Comparison of ENCODE assay signal across 26 mouse cellular contexts in genomic region chr1:164712514-164712913, GRCm38 (mm10).
A peak's percentile ranks its signal among the peaks of the same experiment; 100 is the strongest.
DNase-seq lines count a peak whose midpoint lies in the region; ATAC-seq and TF ChIP-seq lines count a peak whose summit lies in the region.
"Had no signal": no experiment of that assay in that cellular context is flagged by ENCODE, and none has a peak within 500 bp of the region (broad histone marks: within the 10 kb centered on the region; RNA-seq: fewer than 3 reads in every experiment).

No protein-coding gene starts in this region.

- H3K4me1 ChIP-seq in kidney, adult 2 months (ENCODE audit: control insufficient read depth, insufficient read depth, low read length), result peaks cover 16% of the 10 kb centered on the region; the same call in 1 of the 2 replicates
- peaks cover 26% of the 10 kb centered on the region for H3K4me1 ChIP-seq in small intestine, adult 2 months (ENCODE audit: control insufficient read depth, insufficient read depth, insufficient read length, low read length)
- no peaks in the 10 kb centered on the region for H3K4me1 ChIP-seq in stomach, embryonic 16.5 days (ENCODE audit: control insufficient read depth, insufficient read depth, low read length)
- H3K4me1 ChIP-seq: forebrain, embryonic 10.5 days; forebrain, embryonic 13.5 days; heart, embryonic 12.5 days; heart, embryonic 15.5 days; hindbrain, embryonic 10.5 days; hindbrain, embryonic 13.5 days had no signal

- ATAC-seq in stomach, embryonic 16.5 days (ENCODE audit: insufficient read depth, low FRiP score), result peak; percentile 38; the same call in 1 of the 2 replicates
- ATAC-seq: forebrain, embryonic 13.5 days; forebrain, embryonic 16.5 days; hindbrain, embryonic 16.5 days had no signal

- no peaks in the 10 kb centered on the region for H3K27me3 ChIP-seq in kidney, adult 2 months (replicated peaks; ENCODE audit: control insufficient read depth, insufficient read depth, low read length)
- no peaks in the 10 kb centered on the region for H3K27me3 ChIP-seq in small intestine, adult 2 months (ENCODE audit: control insufficient read depth, insufficient read depth, low read length)
- H3K27me3 ChIP-seq in stomach, embryonic 16.5 days (ENCODE audit: control insufficient read depth, insufficient read depth, low read length), result no peaks in the 10 kb centered on the region
- H3K27me3 ChIP-seq: forebrain, embryonic 13.5 days; heart, embryonic 12.5 days; heart, embryonic 15.5 days; hindbrain, embryonic 13.5 days had no signal

- H3K36me3 ChIP-seq in kidney, adult 2 months (ENCODE audit: control insufficient read depth, insufficient read depth, low read length), result no peaks in the 10 kb centered on the region; the same call in 1 of the 2 replicates
- no peaks in the 10 kb centered on the region for H3K36me3 ChIP-seq in small intestine, adult 2 months (ENCODE audit: control insufficient read depth, insufficient read depth, low read length)
- H3K36me3 ChIP-seq in stomach, embryonic 16.5 days (ENCODE audit: control insufficient read depth, insufficient read depth, low read length), result no peaks in the 10 kb centered on the region
- H3K36me3 ChIP-seq: forebrain, embryonic 10.5 days; heart, embryonic 12.5 days; heart, embryonic 15.5 days; hindbrain, embryonic 10.5 days; hindbrain, embryonic 13.5 days had no signal

- DNase-seq in kidney, adult 2 months, result no peak
- no peak for DNase-seq in kidney, postnatal 4 days
- no peak for DNase-seq in gastrocnemius, postnatal 14 days
- DNase-seq in gastrocnemius, adult 2 months, result no peak
- DNase-seq in embryo, embryonic 9.5 days (ENCODE audit: extremely low spot score), result no peak
- no peak for DNase-seq in right cerebral cortex, postnatal 4 days
- DNase-seq: adrenal gland, postnatal 14 days; cerebellum, adult 11 months; cerebellum, adult 2 months; cerebellum, adult 9-11 months; cerebellum, postnatal 25 days; embryo, embryonic 11 days; gastrocnemius, postnatal 25 days; heart, adult 18-20 months; heart, postnatal 10 days; heart, postnatal 36 days had no signal

- no peak for TF ChIP-seq POLR2A in kidney, adult 2 months (IDR thresholded peaks at IDR 0.05; ENCODE audit: low read depth, low read length)
- no peak for TF ChIP-seq POLR2A in small intestine, adult 2 months (IDR thresholded peaks at IDR 0.05; ENCODE audit: low read depth, low read length)

- H3K9ac ChIP-seq in stomach, embryonic 16.5 days (ENCODE audit: low read length), result no peak overlapping the region
- H3K9ac ChIP-seq: forebrain, embryonic 13.5 days; heart, embryonic 12.5 days; heart, embryonic 15.5 days; hindbrain, embryonic 13.5 days had no signal

- H3K4me2 ChIP-seq in stomach, embryonic 16.5 days (ENCODE audit: low read depth, low read length), result no peak overlapping the region
- H3K4me2 ChIP-seq: forebrain, embryonic 13.5 days; heart, embryonic 12.5 days; heart, embryonic 15.5 days; hindbrain, embryonic 13.5 days had no signal

- intact Hi-C loops in gastrocnemius, postnatal 14 days (cut with DNase I; ENCODE audit: low total_unique reads), result no loop called here
- intact Hi-C loops in gastrocnemius, adult 2 months (cut with DNase I), result no loop called here

- H3K27ac ChIP-seq in kidney, adult 2 months (ENCODE audit: insufficient read depth, low read depth, low read length), result peak overlapping the region; percentile 100; the same call in 1 of the 2 replicates
- H3K27ac ChIP-seq in small intestine, adult 2 months (ENCODE audit: insufficient read depth, low read depth, low read length), result peak overlapping the region; percentile 86
- peak overlapping the region; percentile 73 for H3K27ac ChIP-seq in stomach, embryonic 16.5 days (ENCODE audit: low read length)
- no peak overlapping the region for H3K27ac ChIP-seq in gastrocnemius, adult 2 months
- H3K27ac ChIP-seq: forebrain, embryonic 10.5 days; forebrain, embryonic 13.5 days; heart, embryonic 15.5 days; hindbrain, embryonic 10.5 days; hindbrain, embryonic 13.5 days had no signal

- 87% methylated on average over 3 of the region's 3 CpGs for WGBS in kidney, adult 2 months
- WGBS in small intestine, adult 2 months, result 40% methylated on average over 3 of the region's 3 CpGs
- 74% methylated on average over 3 of the region's 3 CpGs for WGBS in stomach, embryonic 16.5 days

- peaks cover under 1% of the 10 kb centered on the region; the same call in 1 of the 2 replicates for H3K9me3 ChIP-seq in stomach, embryonic 16.5 days (replicated peaks; ENCODE audit: control insufficient read depth, low read length)
- H3K9me3 ChIP-seq: forebrain, embryonic 10.5 days; heart, embryonic 15.5 days; hindbrain, embryonic 13.5 days had no signal

- no peak for TF ChIP-seq CTCF in kidney, adult 2 months (conservative IDR thresholded peaks at IDR 0.05; ENCODE audit: insufficient read depth, insufficient read length, low read depth, low read length)
- TF ChIP-seq CTCF in small intestine, adult 2 months (IDR thresholded peaks at IDR 0.05; ENCODE audit: extremely low read depth, insufficient read length, insufficient replicate concordance, low read depth, low read length), result no peak
- TF ChIP-seq CTCF in gastrocnemius, adult 2 months (IDR thresholded peaks at IDR 0.05), result no peak

- H3K4me3 ChIP-seq in kidney, adult 2 months (ENCODE audit: insufficient read depth, low read depth, low read length), result no peak overlapping the region
- H3K4me3 ChIP-seq in small intestine, adult 2 months (ENCODE audit: low read depth, low read length), result no peak overlapping the region
- H3K4me3 ChIP-seq in stomach, embryonic 16.5 days (replicated peaks; ENCODE audit: low read length), result no peak overlapping the region
- H3K4me3 ChIP-seq in gastrocnemius, adult 2 months, result no peak overlapping the region
- H3K4me3 ChIP-seq: forebrain, embryonic 10.5 days; forebrain, embryonic 13.5 days; heart, embryonic 12.5 days; heart, embryonic 15.5 days; hindbrain, embryonic 10.5 days; hindbrain, embryonic 13.5 days had no signal
